Mouse (Mus musculus): Measurements from ENCODE around the gene Nr0b1.

The Nr0b1 gene

DNA sequence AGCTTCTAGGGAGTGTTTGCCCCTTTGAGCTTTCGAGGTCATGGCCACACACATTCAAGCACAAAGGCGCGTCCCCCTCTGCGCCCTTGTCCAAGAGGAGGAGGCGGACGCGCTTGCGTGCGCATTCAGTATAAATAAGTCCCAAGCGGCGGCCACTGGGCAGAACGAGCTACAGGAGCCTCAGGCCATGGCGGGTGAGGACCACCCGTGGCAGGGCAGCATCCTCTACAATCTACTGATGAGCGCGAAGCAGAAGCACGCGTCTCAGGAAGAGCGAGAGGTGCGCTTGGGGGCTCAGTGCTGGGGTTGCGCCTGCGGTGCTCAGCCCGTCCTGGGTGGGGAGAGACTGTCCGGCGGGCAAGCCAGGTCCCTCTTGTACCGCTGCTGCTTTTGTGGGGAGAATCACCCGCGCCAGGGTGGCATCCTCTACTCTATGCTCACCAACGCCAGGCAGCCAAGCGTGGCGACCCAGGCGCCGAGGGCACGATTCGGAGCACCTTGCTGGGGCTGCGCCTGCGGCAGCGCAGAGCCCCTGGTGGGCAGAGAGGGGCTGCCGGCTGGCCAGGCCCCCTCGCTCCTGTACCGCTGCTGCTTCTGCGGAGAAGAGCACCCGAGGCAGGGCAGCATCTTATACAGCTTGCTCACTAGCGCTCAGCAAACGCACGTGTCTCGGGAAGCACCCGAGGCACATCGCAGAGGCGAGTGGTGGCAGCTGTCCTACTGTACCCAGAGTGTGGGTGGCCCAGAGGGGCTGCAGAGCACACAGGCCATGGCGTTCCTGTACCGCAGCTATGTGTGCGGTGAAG, at the start of gene Nr0b1:
TSS of gene Nr0b1 (plus strand) at position 151 of the 806 bp plus-strand sequence.
- no peak for DNase-seq (ENCODE audit: low spot score)

DNA sequence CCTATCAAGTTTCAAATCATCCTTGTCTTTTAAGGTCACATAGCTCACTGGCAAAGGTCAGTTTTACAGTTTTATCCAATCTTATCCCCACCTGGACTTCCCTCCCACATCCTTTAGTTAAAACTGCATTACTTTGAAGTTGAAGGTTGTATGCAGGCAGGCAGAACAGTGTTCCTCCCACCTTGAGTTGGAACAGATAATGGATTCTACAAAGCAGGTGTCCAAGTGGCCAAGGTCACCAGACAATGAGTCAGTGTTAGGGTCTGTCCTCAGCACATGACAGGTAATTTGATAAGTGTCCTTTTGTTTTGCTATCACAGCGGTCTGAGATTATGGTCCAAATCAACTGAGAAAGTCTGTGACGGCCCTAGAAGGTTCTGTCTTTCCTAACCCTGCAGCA, 4.3 kb upstream of the Nr0b1 start:
- DNase-seq (ENCODE audit: low spot score): no peak

DNA sequence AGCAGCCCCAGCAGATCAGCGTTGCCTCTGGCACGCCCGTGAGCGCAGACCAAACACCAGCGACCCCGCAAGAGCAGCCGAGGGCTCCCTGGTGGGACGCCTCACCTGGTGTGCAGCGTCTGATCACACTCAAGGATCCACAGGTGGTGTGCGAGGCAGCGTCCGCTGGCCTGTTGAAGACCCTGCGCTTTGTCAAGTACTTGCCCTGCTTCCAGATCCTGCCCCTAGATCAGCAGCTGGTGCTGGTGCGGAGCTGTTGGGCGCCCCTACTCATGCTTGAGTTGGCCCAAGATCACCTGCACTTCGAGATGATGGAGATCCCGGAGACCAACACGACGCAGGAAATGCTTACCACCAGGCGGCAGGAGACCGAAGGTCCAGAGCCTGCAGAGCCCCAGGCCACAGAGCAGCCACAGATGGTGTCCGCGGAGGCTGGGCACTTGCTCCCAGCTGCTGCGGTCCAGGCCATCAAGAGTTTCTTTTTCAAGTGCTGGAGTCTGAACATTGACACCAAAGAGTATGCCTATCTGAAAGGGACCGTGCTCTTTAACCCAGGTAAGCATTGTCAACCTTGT, 943 bp downstream of the Nr0b1 start:
- no peak for DNase-seq (ENCODE audit: low spot score)

DNA sequence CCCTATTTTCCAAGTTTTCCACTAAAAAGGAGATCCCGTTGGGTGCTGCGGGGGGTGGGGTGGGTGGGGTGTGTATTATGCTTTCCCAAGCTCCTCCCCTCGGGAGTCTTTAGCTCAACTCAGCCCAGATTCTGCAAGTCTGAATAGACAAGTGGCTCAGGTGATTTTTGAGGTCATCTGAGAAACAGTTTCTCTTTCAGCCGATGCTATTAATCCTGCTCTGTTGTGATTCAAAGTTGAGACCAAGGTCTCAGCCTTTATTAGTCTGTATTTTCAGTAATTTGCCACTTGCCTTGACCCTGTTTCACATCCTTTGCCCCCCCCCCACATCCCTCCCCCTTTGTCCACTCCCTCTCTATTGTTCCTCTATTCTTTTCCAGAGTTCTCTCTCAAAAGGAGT, 1.8 kb downstream of the Nr0b1 start:
- no peak for DNase-seq (ENCODE audit: low spot score)

DNA sequence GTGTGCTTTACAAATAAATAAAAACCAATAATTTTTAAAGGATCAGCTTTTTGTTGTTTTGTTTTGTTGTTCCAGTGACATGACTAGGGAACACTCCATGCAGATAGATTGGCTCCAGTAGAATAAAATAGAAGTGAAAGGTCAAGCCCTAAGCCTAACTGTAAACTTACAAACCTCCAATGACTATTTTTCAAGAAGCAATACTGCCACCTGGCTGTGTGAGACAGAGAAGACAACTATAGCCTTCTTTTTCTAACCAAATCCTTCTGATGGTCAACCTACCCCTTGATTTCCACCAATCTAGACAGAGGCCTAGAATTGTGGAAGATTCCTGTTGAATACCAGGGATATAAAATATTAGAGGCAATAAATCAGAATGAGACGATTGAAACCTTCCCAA, 45.7 kb downstream of the Nr0b1 start:
- DNase-seq (ENCODE audit: low spot score): no peak

Data from adipocyte (in vitro differentiated cells).